Mouse (Mus musculus) T-helper 17 cell (primary cell): ENCODE measurements around the gene Tmem9b.

Experiments
- in situ Hi-C, 2 experiments: fragments of 300-600 bp; cut with MboI, MseI; formaldehyde crosslinking; loops; 1 replicate in 1 of 2; 2 replicates in 1 of 2; pipeline ENCODE4 v1.15.1; 2025; ENCODE audit warnings: high pct_unique_total_duplicates in 2 of 2

Gene Tmem9b

DNA sequence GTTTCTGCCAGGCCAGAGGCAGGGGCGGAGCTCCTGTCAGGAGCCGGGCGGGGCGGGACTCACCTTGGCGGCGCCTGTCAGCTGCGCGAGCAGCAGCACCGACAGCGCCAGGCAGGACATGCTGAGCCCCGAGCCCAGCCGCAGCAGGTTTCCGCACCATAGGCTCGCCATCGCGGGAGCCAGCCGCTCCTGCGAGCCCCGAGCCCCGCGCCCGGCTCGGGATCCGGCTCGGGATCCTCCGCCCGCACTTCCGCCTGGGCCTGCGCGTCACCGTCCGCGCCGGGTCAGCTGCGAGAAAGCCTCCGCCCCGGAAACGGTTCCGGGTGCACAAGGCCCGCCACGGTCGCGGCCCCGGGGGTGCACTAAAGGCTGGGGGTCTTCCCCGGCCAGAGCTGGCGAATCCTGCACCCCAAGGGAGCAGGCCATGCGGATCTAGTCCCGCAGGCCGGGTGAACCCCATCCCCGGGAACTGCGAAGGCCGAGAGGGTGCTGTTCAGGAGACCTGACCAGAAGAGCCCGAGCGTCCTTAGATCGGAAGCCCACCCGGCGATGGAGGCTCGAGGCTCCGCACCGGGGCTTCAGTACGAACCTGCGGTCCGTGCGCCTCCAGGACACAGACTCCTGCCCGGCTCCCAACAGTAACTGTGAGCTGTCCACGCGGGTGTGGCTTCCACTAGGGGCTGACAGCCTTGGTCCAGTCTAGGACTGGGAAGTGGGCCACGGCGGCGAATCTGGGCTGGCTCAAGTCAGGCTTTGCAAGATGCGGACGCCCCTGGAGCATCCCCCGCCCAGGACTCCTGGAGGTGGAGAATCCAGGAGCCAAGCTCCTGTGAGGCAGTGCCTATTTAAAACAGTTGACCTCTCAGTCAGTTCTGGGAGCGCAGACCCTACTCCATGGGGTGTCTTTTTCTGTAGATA, at the start of gene Tmem9b:
Gene Tmem9b (minus strand): TSS at position 868 of the 918 bp plus-strand sequence.
- in situ Hi-C loops = no loop called here

DNA sequence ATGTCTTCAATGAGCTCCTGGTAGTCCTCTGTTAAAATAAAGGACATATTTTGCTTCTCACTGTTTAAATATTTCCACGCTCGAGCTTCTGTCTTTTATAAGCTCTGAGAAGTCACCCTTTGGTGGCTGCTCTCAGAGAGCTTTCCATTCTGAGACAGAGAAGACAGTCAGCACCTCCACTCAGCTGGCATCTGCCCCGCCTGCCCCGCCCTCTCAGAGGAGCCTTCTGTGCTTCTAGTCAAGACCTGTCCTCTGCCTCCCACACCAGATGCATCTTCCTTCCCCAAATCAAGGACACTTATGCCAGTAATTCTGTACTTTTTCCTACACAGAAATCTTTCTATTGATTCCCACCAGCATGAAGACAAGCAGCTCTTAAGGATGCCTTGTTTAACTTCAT, 48.0 kb upstream of the Tmem9b start:
- in situ Hi-C loops = no loop called here

DNA sequence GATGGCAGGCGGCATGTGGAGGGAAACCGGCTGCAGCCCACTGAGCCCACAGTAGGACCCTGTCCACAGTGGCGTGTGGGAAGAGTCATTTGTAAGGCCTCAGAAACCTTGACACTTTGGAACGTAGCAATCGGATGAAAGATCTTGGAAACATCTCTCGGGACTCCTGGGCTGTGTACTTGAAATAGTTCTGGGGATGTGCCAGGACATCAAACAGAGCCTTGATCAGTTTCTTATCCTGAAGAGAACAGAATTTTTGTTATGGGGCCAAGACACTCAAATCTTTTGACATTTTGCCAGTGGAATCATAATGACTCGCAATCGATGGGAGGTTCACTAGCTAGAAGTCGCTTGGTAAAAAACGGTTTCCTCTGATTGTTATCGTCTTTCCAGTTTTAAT, 46.5 kb upstream of the Tmem9b start:
- in situ Hi-C loops = loop anchor here in 1 of 2 experiments (10.0 kb wide), 1 partner anchor 664 kb away; no protein-coding TSS in a partner anchor

DNA sequence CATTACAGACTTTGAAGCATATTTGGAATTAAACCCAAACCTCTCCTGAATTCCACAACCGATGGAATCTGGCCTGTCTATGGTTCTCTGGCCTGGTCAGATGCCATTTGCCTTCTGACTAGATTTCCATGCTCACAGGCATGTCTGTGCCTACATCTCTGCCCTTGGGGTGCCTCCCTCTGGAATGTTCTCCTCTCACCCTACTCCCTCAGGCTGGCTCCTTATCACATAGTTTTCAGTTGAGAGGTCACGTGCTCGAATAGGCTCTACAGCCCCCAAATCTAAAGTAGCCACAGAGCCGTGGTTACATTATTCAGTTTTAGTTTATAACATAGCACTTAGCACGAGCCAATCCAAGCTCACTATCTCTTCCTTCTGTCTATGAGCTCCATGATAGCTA, 42.9 kb upstream of the Tmem9b start:
- in situ Hi-C loops = loop anchor here in 1 of 2 experiments (10.0 kb wide), 1 partner anchor 661 kb away; no protein-coding TSS in a partner anchor

DNA sequence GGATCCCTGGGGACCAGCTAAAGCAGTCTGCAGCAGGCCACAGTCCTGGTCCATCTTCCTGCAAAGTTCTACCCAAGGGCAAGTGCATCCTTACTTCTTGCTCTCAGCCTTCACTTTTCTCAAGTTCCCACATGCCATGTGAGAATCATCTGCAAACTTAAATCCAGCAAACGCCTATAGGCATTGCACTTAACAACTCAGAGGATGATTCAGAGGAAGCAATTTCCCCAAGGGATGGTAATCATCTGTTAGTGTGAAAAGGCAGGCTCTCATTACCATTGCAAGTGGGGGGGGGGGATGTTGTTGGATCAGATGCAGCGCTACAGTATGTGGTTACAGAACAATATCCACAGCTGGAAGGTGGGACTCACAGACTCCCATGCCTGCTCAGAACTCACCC, 41.9 kb upstream of the Tmem9b start:
- in situ Hi-C loops = loop anchor here (5.0 to 10.0 kb wide), 2 partner anchors 98 to 660 kb away; no protein-coding TSS in a partner anchor

DNA sequence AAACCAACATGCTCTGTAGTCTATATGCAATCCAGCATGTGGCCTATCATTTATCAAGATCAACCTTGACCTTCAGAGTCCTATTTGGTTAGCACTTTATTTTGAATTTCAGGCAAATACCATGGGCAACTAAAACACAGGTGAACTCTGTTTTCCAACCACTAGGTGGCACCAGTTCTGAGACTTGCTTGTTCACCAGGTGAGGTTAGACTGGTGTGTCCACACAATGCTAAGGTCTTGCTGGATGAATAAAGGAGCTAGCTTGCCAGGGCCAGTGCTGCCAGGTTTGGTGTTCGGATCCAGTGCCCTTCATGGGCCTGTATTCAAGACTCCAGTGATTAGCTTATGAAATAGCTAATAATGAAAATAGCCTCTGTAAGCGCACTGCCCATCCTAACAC, 40.1 kb upstream of the Tmem9b start:
- in situ Hi-C loops = loop anchor here (5.0 to 10.0 kb wide), 2 partner anchors 100 to 658 kb away; no protein-coding TSS in a partner anchor

DNA sequence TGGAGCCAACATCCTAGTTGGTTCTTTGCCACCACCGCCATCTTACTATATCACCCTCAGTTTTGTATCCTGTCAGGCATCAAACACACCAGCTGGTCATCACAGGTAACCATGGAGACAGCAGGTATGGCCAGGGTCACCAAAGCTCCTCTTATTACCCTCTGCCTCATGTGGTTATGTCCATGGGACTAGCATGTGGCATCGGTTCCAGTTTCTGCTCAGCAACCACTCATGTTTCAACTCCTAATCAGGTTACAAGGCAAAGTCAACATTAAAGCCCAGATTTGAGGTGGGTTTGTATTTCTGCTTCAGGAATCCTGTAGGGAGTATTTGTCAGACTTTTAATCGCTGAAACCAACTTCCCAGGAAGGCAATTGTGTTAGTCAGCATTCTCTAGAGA, 38.1 kb upstream of the Tmem9b start:
- in situ Hi-C loops = loop anchor here (5.0 to 10.0 kb wide), 2 partner anchors 101 to 656 kb away; no protein-coding TSS in a partner anchor

DNA sequence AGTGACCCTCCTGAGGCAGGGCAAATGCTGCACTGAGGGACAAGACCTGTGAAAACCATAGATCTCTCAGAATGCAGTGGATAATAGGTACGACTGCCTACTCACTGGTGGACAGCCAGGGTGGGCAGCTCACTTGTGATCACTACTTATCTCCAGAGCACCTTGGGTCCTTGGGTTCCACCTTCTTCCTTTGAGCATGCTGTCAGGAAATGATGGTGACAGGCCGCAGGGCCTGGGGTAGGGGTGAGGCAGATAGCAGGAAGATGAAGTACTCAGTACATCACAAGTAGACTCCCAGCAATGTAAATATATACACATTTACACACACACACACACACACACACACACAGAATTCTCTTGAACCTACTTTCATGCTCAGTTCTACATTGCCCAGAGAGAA, 35.2 kb upstream of the Tmem9b start:
- in situ Hi-C loops = loop anchor here in 1 of 2 experiments (5.0 kb wide), 1 partner anchor 41 kb away; no protein-coding TSS in a partner anchor

DNA sequence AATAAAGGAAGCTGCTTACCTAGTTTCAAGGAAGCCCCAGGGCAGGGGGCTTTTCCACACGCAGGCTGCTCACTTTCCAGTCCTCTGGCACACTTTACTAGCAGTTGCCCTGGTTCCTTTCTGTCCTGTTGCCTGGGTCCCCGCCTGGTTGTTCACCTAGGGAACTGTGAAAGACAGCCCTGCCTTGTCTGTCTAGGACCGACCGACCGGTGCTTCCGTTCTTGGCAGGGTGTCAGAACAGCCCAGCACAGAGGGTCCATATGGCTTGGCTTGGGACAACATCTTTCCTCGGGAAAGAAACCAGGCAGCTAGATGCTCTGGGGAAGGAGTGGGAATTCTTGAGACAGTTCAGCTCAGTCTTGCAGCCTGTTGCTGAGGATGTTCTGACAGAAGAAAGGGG, 30.6 kb upstream of the Tmem9b start:
- in situ Hi-C loops = no loop called here

DNA sequence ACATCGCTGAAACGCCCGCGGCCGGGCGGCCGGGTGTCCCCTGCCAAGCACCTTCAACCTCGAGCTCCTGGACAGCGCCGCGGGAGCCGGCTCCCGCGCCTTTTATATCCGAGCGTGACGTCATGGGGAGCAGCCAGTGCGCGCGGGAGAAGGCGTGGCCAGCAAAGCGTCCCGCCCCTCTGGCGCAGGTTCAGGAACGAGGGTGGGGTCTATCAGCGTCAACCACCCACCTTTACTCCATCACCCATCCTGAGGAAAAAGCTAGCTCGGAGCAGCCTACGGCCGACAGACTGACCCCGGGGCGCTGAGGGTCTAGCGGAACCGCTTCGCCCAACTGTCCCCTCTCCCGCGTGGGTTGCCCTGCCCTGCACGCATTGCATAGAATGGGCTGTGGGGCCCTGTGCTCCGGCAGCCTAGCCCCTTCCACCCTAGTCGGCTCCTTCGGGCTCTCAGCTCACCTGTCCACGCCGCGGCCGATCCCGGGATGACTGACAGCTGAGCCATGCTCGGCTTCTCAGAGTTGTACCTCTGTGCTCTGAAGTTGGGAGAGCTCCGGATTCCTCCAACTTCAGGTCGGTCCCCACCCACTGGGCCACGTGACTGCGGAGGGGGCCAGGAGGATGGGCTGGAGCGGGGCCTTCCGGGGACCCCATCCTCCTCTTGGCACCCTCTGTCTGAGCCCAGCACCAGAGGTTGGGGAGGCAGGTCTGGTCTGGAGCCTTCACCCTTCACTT, 29.0 kb upstream of the Tmem9b start, which contains the start of gene Nrip3:
Gene Nrip3 (minus strand): TSS at position 556 of the 734 bp plus-strand sequence.
- in situ Hi-C loops = no loop called here

DNA sequence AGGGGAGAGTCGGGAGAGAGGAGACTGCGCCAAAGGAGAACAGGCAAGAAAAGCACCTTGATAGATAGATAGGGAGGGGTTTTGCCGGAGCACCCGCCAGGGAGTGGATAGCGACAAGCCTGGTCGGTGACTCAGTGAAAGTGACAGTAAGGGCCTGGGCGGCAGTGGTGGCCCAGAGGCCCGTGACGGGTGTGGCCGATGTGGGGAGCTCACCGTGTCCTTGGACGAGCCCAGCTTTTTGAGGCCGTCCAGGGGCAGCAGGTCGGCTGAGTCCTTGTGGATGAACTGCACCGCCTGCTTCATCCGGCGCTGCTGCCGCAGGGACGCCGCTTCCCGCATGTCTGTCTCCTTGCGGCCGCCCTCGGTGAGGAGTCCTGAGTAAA, 28.4 kb upstream of the Tmem9b start:
- in situ Hi-C loops = no loop called here

DNA sequence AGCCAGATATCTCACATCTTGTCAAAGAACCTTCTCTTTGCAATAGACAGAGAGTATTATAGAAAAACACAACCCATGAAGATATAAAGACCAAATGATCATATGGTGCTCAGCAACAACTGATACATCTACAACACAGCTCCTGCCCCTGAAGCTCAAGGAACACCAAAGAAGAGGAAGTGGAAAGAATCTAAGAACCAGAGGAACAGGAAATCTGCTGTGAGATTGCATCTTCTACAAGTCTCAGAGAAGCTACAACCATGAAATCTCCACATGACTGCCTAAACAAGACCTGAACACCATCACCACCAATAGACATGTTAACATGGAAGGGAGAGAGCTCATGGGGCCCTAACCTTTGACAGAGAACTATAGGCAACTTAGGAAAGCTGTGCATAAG, 19.6 kb upstream of the Tmem9b start:
- in situ Hi-C loops = no loop called here

DNA sequence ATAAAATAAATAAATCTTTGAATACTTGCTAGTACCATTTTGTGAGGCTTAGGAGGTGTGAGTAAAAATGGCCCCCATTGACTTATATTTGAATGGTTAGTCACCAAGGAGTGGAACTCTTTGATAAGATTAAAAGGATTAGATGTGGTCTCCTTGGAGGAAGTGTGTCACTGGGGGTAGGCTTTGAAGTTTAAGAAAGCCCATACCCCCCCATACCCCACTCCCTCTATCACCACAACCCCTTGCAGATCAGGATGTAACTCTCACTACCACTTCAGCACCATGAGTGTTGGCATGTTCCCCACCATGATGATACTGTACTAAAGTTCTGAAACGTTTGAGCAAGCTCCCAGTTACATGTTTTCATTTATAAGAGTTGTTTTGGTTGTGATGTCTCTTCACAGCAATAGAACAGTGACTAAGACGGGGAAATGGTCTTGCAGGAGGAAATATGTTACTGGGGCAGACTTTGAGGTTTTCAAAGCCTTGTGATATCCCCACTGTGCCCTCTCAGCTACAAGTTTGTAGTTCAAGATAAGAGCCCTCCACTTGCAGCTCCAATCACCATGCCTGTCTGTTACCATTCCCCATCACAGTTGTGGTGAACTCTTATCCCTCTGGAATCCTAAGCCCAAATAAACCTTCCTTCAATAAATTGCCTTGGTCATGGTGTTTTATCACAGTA, 16.2 kb upstream of the Tmem9b start:
- in situ Hi-C loops = no loop called here

DNA sequence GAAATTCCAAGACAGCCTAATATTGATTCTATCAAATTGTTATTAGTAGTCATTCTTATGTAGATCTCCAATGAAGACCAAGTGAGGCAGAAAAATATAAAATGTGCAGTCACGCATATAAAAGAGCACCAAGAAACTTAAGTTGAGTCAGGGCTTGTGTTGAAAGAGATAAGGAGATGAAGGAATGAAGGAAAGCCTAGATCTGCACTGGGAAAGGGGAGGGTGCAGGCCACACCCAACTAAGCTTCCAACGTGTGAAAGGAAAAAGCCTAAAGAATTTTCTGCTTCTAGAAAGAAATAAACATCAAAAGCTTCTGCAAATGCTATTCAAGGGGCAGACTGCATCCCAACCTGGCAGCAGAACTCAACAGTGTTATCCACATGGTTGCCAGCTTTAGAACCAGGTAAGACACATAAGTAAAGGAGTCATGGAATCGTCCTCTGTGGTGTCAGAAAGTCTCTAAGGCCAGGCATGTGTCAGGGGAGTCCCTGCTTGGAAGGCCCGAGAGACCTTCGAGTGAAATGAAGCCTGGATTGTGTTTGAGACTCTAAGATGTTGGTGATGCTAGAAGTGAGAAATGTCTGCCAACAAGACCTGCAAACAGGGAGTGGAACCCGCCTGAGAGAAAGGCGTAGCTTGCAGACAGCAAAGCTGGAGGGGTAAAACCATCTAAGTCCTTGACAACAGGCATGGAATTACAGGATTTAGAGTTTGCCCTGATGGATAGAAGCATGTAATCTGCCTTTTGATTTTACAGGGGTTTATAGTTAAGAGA, 15.1 kb upstream of the Tmem9b start:
- in situ Hi-C loops = no loop called here

DNA sequence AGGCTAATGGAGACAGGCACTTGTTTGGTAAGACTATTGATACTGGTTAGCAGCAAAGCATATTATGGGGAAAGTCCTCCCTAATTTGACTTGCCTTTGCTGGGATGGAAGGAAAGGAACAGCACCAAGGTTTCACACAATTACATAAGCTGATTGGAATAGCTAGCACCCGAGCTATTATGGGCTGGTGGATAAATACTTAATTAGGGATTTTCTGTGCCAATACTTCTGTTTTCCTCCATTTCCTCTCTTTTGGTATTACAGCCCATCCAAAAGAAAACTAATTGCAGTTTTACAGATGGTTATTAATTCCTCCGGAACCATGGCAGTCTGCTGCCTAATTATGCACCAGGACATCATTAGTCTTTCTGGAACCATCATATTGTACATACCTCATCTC, 11.3 kb upstream of the Tmem9b start:
- in situ Hi-C loops = no loop called here

DNA sequence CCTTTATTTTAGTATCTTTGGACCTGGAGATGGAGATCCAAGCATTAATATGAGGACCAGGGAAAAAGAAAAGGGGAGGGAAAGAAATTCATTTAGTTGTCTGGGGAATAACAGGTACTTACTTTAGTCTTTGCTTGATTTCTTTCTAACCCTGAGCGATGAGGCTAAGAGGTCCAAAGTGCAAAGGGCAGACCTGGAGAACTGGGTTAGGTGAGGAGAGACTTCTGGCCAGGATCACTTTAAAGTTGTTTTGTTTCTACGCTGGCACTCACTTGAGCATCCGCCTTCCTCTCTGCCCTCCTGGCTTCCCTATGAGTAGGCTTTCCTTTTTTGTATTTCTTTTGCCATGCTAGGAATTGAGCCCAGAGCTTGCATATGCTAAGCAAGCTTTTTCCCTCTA, 3.6 kb upstream of the Tmem9b start:
- in situ Hi-C loops = no loop called here

DNA sequence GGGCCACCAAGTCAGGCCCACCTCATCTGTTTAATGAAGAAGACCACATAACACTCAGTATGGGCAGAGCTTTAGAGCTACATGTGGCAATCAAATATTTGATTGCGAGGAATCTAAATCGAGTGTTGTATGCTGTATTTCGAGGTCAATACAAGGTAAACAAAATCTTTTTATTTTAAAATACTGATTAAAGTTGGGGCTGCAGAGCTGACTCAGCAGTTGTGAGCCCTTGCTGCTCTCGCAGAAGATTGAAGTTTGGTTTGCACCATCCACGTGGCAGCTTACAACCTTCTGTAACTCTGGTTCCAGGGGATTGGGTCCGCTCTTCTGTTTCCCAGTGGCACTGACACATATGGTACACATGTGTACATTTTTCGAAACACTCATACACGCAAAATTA, 1.4 kb upstream of the Tmem9b start:
- in situ Hi-C loops = no loop called here

DNA sequence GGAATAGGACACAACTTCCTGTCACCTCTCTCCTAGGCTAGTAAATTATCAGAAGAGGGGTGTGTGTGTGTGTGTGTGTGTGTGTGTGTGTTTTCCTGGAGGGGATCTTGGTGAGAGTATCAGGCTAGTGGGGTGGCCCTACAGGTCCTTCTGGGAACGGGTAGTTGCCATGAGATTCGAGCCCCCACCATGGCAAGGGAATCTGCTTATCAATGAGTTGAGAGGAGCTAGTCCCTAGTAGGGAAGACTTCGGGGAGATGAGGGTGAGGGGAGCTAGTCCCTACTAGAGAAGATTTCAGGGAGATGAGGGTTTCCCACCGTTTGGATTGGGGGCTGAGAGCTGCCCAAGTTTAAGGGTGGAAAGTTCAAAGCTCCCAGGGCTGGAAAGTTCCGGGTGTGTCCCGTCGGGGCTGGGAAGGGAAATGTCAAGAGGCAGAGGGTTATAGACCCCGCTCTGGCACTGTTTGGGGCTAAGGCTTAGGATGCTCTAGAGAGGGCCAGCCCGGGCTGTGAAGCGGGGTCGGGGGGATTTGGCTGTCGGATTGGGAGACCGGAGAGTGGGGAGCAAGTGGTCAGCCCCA, 1.2 kb downstream of the Tmem9b start:
- in situ Hi-C loops = no loop called here

DNA sequence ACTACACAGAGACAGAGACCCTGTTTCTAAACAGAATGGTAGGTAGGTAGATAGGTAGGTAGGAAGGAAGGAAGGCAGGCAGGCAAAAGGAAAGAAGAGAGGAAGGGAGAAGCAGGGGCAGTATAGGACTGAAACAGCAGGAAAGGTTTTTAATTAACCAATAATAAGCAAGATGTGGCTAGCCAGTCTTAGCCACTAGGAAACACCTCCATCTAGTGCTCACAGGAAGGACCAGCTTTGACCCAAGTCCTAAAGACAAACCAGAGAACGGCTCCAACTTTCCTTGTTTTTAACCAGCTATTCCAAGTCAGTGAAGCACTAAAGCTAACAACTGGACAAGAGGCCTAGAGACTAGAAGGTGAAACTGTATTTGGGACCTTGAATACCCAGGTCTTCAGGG, 4.9 kb downstream of the Tmem9b start:
- in situ Hi-C loops = loop anchor here in 1 of 2 experiments (5.0 kb wide), 2 partner anchors 40 kb away; no protein-coding TSS in a partner anchor

DNA sequence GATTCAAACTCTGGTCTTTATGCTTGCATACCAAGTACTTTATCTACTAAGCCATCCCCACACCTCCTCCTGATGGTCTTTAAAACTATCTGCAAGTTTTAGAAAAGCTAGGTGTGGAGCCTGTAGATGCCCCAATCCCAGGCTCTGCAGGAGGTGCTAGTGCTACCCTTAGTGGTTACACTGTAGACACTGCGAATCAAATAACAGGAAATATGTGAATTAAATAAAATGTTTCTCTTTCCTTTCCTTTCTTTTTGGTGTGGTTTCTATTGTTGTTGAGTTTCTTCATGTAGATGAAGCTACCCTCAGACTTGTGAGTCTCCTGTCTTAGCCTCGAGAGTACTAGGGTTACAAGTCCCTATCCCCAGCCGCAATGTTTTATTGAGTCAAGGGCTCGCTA, 11.0 kb downstream of the Tmem9b start:
- in situ Hi-C loops = no loop called here
